Mouse (Mus musculus): ENCODE data around the gene Rgs3.

Gene Rgs3

DNA sequence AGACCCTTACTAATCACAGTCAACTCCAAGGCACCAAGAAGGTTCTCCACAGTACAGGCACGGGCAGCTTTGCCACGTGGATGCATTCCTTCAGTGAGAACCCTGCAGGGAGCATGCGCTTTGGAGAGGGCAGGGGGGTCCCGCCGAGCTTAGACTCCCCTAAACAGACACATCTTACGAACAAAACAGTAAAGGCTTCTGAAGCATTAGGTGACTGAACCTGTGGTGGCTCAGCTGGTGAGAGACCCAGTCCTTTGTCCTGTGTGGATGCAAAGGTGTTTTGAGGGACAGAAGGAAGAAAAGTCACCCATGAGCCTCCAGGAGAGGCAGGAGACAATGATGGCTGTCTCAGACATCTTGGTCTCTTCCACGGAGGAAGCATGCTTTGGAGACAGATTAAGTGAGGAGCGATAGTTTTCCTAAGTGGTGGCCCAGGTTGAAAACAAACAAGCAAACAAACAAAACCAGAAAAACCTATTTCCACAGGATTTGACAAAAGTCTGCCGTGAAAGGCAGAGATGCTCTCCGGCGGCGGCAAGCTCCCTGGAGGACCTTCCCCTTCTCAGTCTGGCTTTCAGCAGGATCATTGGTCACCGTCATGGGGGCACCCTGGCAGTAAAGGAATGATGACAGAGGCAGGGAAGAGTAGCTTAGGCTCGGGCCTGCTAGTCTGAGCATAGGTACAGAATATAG, 100.4 kb downstream of the Rgs3 start:
- no peak for DNase-seq

DNA sequence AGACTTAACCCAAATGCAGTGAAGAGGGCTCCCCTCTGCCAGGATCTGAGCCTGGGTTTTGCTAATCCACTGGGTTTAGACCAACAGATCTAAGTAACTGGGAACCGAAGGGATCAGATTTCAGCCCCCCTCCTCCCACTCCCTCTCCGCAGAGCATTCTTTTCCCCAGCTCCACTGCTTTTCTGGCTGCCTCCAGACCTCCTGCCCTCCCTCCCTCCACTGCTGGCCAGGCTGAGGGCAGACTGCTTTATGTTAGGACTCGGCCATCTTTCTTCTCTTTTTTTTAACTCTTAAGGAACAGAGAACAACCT, 100.9 kb downstream of the Rgs3 start:
- DNase-seq = no peak

DNA sequence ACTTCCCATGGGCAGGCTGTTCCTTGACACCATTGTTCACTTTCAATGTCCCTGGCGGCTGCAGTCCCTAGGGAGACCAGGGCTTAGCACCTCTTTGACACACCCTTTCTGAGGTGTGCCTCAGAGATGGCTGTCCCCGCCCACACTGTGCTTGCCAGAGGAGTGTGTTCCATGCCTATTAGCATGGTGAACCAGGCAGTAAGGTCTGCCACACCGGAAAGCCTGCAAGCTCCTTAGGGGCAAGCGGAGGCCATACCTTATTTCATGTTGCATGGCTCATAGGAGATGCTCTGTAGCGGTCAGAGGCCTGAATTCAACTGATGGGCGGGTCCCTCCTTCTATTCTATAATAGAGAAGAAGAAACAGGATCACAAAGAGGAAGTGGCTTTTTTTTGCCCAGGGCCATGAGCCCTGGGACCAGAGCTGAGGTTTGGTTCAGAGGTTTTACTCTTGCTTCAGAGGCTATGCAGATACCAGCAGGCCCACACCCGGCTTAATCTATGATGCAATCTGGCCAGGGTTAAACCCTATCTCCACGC, 101.7 kb downstream of the Rgs3 start:
- peak; percentile 51 for DNase-seq

DNA sequence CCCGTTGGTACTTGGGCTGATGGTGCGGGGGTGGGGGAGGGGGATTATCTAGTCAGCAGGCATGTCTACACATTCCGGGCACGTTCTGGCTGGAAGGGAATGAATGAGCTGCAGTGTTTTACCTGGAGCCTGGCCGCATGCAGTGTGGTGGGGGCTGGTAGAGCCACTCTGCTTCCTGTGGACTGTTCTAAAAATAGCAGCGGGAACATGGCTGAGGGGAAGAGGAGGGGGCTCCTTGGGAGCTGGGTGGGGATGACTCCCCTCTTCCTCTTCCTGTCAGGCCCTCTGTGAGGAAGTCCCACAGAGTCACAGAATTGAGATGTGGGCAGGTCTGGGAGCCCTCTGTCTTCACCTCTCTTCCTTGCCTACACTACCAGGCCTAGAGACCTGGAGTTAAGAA, 103.7 kb downstream of the Rgs3 start:
- DNase-seq = peak; percentile 75

DNA sequence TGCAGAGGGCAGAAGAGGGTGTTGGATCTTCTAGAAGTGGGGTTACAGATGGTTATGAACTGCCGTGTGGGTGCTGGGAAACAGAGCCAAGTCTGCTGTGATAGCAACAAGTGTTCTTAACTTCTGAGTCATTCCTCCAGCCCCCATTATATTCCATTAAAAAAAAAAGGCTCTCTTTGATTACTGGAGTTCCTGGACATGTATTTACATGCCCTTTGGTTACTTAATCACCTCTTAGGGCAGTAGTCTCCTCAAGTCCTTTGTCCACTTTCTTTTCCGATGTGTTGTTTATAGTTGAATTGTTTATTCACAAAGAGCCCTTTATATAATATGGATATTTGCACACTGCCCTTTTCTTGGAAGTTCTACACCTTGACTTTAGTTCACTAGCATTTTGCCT, 106.2 kb downstream of the Rgs3 start:
- DNase-seq = no peak

DNA sequence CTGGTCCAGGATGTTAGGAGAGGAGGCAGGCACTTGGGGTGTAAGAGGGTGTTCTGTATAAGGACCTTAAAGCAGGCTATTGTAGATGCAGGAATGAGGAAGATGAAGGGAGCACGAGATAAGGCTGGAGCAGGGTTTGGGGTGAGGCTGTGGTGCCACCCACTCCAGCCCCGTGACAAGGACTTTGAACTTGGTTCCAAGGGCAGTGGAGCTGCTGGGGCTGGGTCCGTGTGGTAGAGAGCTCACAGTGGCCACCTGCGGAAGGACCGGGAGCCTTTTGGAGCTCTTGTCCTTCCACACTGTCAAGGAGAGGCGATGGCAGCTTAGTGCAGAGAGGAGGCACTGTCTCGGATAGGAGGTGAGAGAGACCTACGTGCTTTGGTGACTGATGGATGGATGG, 109.0 kb downstream of the Rgs3 start:
- no peak for DNase-seq

DNA sequence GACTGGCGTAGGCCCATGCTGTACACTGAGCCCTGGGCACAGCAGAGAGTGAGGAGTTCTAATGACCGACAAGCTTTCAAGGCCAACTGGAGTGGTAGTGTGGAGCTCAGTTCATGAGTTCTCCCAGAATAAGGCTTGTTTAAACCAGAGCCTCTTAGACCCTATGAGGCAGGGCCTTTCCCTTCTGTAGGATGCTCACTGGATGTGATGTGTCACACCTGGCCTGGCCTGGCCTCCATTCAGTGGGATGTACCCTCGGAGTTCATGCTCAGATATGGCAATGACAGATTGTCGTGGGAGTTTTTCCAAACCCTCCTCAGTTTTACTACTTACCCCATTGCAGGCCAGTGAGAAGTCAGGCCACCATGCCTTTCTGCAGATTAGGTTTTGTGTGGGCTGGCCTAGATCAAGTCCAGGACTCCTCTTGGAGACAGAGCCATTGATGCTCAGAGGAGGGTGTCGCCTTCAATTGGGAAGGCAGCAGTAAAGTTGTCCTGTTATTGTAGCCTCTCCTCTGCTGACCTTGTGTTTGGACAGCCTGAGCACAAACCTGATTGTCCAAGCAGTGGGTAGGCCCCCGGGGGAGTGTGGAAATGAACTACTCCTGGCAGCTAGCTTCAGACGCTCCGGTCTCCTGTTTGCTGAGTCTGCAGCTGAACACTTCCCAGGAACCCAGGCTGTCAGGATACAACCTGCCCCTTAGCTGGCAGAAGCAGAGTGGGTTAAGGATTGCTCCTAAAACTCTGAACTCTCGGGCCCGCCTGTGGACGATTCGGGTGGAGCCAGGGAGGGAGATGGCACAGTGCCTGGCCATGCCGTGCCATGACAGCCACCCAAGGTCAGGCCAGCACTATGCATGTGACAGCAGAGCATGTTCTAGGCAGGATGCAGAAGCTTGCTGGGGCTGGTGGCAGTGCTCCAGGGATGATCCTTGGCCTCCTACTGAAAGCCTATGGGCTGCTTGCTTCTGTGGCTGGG, 109.7 kb downstream of the Rgs3 start:
- DNase-seq = no peak

DNA sequence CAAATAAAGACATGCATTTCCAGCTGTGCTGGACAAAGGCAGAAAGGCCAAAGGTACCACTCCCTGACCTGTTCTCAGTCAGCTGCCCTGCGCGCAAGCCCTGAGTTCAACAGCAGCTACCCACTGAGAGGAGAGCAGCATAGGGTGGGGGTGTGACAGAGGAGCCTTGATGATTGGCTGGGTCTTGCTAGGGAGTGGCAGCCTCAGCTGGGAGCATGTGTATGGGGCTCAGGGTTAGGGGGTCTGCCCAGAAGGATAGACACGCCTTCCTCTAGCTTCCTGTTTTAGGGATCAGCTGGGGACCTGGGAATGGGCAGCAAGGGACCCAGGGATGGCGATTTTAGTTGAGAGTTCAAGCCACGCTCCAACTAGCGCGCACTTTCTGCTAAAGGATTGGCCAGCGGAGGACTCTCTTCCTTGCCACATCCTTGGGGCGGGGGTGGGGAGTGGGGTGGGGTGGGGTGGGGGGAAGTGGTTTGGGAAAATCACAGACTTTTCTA, 113.9 kb downstream of the Rgs3 start:
- DNase-seq = no peak

DNA sequence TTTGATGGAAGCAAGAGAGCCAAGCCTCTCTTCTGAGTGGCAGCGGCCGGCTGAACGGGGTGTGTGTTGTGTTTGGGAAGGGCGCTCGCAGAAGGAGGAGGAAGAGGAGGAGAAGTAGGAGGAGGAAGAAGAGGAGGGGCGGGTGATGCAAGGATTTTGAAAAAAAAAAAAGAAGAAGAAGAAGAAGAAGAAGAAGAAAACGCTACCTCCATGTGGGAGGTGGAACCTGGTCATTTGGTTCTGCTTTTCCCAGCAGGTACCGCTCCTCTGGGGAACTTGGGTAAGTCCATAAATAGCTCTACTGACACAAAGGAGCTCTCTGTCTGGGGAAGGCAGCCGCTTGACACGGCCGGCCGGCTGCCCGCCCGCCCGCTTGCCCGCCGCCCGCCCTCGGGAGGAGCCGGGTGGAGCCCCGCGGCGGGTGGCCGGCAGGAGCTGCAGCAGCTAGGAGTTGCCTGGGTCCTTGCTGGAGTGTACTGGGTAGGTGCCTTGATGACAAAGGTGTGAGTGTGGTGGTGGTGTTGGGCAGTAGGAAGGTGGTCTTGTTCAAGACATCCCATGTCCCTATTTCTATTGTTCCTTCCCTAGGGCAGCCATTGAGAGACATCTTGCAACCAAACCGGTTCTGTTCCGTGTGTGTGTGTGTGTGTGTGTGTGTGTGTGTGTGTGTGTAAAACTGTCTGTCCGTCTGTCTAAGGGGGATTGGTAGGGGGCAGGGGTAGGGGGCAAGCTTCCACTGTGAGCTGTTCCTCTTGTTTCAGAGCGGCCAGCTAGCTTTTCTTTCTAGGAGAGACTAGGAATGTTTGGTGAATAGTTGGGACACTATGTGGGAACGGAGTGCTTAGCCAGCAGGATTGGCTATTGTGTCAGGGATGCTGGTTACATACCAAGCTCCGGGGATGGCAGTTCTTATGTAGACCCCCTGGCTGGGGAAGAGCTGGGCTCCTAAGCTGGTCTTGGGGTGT, 114.7 kb downstream of the Rgs3 start:
- DNase-seq = no peak

DNA sequence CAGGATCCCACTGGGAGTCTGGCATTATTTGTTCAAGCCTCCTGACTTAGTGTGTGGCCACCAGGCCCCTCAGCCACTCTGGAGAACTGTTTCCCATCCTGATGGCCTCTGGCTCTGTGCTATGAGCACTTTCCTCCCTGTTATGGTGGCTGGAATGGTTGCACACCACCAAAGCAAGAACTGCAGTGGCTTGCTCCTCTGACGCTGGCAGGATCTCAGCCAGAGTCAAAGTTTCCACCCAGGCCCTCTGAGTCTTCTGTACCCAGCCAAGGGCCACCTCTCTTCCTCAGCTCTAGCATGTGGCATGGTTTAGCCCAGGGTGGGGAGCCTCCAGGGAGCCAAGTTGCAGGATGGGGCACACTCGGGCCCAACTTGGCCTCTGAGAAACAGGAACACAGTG, 115.7 kb downstream of the Rgs3 start:
- no peak for DNase-seq

DNA sequence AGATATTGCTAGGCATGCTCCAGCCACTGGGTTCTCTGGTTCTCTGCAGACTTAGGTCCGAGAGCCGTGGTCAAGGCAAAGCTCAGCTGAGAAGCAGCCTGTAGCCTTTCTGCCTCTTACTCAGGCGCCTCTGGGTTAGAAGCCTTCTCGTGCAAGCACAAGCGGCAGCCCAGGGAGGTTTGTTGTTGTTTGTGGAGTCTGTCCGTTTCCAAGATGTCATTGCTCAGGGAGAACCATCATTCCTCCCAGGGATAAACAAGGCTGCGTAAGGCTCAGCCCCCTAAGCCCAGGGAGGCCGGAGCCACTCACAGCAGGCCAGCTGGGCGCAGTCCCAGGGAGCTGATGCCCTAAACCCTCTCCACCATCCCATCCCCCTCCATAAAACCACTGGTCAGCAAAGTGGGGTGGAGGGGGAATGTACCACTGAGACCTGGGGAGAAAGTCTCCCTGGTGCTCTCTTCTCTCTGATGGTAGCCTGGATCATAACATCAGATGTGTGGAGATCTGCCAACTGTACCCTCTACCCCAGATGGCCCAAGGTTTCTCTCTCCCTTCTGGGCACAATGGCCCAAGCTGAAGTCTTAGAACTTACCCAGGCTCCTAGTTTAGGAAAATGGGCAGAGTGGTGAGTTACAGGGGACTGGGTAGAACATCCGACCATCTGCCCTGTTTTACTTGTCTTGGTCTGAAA, 117.5 kb downstream of the Rgs3 start:
- no peak for DNase-seq

DNA sequence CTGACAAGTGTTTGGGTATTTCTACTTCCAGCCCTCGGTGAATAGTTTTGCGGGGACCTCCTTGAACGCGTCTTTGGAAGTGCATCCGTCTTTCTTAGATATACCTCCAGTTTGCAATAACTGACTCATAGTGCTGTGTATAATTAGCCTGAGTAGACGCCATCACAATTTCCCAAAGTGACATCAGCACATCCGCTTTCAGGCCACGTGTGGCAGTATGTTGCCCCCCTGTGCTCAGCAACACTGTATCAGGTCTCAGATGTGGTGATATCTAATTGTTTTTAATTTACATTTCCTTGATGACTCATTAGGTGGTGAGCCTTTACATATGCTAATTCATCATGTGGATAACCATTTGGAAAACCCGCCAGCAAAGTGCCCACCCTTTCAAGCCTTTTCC, 119.5 kb downstream of the Rgs3 start:
- DNase-seq = no peak

DNA sequence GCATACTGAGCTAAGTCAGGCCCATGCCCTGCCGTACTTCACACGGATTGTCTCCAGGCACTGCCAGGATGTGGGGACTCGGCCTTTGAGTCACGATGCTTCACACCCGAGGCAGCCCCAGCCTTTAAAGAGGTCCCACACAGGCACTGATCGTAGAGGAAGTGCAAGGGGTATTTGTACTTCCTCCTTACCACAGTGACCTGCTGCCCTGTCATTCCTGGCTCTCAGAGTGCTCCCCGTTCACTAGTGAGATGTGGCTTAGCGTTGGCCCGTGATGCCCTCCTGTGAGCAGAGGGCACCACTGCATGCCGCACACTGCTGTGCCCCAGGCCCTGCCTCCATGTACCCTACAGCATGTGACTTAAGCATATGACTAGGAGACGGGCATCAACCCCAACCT, 121.8 kb downstream of the Rgs3 start:
- DNase-seq = no peak

DNA sequence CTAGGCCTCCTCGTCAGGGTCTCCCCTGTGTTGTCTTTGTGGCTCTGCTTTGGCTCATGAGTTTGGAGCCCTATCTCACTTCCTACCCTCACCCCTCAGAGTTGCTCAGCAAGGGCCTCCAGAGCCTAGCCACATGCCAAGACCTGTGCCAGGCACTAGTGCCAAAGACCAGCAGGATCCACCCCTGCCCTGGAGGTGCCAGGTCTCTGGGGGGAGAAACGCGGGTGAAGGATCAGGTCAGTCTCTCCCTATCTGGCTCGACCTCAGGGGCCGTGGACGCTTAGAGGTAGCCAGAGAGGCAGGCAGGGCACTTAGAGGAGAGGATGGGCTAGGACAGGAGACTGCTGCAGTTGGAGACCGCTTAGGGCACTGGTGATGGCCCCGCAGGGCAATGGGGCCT, 122.7 kb downstream of the Rgs3 start:
- no peak for DNase-seq

DNA sequence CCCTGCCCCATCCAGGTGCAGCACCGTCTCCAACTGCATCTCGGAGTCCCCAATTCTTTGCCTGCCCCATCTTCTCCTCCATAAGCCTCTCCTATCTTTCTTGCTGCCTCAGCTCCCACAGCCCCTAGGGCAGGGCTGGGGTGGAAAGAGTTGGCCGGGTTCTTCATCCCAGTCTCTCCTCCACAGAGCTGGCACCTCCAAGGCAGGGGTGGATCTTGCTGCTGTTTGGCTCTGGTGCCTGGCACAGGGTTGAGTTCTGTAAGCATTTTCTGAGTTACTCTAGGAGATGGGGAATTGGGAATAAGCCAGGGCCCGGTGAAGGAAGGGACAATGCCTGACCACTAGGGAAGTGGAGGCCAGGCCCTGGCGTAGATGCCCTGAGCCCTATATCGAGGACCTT, 123.5 kb downstream of the Rgs3 start:
- no peak for DNase-seq

DNA sequence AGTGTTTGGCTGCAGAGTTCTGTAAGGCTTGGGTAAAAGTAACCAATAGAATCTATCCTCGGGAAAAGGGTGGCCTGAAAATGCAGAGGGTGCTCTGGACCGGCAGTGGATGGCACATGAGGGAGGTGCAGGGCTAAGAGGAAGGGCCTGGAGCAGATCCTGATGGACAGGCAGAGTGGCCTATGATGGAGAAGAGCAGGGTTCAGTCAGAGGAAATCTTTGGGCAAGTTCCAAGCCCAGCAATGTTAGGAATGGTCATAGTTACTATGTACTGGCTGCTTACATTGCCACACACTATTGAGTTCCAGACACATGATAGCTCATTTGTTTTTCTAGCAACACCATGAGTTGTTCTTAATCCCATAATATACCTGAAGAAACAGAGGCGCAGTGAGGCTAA, 124.7 kb downstream of the Rgs3 start:
- no peak for DNase-seq

DNA sequence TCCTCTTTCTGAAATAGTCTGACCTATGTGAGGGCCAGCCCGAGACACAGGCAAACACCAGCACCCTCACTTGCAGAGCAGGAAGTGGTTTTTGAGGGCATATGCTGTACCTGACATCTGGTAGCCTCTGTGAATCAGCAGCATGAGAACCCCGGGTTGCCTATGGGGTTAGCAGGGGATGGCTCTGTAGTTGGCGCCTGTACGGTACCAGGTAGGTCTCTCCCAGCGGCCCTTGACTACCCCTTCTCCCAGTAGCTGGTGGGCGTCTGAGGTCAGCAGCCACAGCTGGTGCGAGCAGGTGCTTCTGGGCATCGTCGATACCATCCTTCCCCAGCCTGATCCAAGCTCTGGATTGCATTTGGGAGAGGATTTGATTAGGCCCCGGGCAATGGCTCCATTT, 125.6 kb downstream of the Rgs3 start:
- no peak for DNase-seq

DNA sequence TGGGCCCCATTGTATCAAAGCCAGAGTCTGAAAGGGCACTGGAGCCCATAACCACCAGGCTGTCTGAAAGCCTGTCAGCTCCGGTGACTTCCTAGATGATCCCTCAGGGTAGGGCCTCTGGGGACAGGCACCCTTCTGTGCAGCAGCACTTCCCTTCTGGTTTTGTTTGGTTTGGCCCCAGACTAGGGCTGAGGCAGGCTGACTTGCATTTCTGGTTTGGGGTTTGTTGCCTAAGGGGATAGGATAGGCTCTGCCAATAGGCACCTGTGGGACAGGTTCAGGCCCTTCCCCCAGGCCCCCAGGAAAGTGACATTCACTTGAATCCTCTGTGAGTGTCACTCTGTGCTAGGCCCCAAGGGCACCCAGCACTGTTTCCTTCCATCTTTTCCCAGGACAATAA, 127.1 kb downstream of the Rgs3 start:
- DNase-seq = no peak

DNA sequence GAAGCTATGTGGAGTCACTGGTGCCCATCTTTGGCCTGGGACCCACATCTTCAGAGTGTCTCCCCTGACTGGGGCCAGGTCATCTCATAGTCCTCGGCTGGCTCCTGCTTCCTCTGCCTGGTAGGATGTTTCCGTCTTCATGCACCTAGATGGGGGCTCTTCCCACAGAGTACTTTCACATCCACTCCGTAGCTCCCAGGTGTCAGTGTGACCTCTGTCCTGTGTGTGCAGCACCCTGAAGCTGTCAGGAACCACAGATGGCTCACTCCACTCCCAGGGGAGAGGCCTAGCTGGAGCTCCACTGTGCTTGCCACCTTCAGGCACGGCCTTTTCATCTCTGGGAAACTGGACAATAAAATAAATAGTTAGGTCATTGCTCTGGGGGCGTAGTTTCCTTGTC, 128.5 kb downstream of the Rgs3 start:
- no peak for DNase-seq

DNA sequence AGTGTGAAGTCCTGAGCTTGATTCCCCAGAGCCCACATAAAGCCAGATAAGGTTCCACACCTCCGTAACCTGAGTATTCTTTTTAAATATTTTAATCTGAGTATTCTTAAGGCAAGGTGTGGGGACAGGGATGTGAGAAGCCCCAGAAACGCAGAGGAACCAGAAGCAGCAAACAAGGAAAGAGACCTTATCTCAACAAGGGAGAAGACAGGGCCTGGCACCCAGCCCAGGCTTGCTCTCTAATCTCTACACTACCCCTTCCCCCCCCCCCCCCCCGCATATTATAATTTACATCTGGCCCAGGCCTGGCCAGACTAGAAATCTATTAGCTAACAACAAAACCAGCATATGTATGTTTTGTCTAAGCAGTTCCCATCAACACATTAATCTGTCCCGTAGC, 131.3 kb downstream of the Rgs3 start:
- DNase-seq = no peak

DNA sequence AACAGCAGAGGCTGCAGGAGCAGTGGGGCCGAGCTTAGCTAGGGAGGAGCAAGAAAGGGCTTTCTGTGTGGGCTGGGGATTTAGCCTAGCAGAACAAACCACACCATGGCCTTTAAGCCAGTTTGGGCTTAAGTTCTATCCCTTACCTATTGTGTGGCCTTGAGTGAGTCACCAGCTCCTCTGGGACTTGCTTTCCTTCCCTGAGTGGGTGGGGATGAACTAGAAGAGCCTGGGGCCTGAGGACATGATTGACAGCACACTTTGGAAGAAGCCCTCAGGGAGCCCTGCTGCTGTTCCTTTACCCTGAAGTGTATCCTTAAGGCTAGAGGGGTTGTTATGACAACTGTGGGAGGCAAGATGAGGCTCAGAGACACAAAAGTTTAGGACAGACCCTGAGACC, 132.0 kb downstream of the Rgs3 start:
- DNase-seq = no peak

DNA sequence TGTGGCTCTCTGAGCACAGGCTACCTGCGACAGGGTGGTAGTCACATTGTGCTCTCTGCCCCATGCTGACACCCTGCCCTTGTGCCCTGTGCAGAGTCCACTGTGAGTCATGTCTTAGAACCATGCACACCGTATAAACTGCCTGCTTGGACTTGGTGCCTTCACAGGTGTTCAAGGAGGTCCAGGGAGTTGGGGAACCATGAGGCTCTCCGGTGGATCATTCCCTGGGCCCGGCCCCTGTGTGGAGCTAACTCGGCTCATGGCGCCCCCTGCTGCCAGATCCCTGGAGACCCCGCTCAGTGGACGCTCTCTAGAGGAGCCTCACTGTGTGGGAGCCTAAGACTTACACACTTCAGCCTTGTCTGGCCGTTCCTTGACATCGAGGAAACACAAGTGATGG, 134.2 kb downstream of the Rgs3 start:
- DNase-seq = no peak
